Mouse (Mus musculus): ENCODE data around the gene Sprr2h.

Sprr2h gene

DNA sequence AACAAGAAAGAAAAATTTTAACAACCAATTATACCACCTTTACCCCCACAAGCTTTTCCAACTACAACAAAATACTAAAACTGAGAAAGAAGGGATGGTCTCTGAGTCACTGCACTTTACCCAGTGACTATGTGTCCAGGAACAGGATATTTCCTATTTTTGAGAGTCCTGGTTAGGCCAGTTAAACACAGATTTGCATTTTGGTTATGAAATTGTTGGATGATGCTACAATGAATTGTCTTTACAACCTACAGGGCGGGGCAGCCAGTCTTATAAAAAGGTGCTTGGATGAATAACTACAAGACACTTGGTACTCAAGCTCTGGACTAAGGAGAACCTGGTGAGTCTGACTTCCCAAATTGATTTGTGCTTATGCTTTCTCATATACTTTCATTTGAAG lies at the start of gene Sprr2h:
TSS of gene Sprr2h (plus strand) at position 301 of the 400 bp plus-strand sequence.
- DNase-seq (ENCODE audit: low spot score in 2 of 2), result no peak

DNA sequence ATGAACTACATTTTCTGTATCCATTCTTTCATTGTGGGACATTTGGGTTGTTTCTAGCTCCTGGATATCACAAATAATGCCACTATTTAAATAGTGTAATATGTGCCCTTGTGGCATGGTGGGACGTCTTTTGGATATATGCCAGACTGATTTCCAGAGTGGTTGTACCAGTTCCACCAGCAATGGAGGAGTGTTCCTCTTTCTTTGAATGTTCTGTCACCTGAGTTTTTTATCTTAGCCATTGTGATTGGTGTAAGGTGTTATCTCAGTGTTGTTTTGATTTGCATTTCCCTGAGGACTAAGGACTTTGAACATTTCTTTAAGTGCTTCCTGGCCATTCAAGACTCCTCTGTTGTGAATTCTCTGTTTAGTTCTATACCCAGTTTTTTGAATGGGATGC lies 49.2 kb upstream of the Sprr2h start:
- no peak for DNase-seq (ENCODE audit: low spot score in 2 of 2)

DNA sequence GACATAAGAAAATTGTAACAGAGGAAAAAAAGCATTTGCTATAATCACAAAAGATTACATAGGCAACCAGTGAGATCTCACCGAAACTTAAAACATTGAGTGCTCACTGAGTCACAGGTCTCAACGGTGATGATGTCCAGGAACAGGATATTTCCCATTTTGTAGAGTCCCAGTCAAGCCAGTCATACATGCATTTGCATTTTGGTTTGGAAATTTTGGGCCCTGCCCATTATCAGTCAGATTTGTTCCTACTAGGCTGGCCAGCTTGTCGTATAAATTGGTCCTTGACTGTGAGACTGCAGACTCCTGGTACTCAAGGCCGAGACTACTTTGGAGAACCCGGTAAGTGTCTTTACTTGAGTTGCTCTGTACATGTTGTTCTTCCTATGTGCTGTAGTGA lies 46.6 kb upstream of the Sprr2h start, which contains the start of gene Sprr2d:
TSS of gene Sprr2d (plus strand) at position 301 of the 400 bp plus-strand sequence.
- no peak for DNase-seq (ENCODE audit: low spot score in 2 of 2)

- DNase-seq (ENCODE audit: low spot score in 2 of 2), result no peak
These were observed 33.6 kb upstream of the Sprr2h start, which contains the start of gene Sprr2e for GRCm38 (mm10) chr3:92351843-92352242. Sprr2e (plus strand) TSS chr3:92352143.

- no peak for DNase-seq (ENCODE audit: low spot score in 2 of 2)
These were observed 23.9 kb upstream of the Sprr2h start for GRCm38 (mm10) chr3:92361619-92362018.

- no peak for DNase-seq (ENCODE audit: low spot score in 2 of 2)
These were observed 20.6 kb upstream of the Sprr2h start, which contains the start of gene Sprr2f for GRCm38 (mm10) chr3:92364887-92365286. Sprr2f (plus strand) TSS chr3:92365187.

- no peak for DNase-seq (ENCODE audit: low spot score in 2 of 2)
These were observed 11.9 kb upstream of the Sprr2h start for GRCm38 (mm10) chr3:92373613-92374012.

GRCm38 (mm10) chr3:92394301-92394700 lies 8.8 kb downstream of the Sprr2h start:
- no peak for DNase-seq (ENCODE audit: low spot score in 2 of 2)

DNA sequence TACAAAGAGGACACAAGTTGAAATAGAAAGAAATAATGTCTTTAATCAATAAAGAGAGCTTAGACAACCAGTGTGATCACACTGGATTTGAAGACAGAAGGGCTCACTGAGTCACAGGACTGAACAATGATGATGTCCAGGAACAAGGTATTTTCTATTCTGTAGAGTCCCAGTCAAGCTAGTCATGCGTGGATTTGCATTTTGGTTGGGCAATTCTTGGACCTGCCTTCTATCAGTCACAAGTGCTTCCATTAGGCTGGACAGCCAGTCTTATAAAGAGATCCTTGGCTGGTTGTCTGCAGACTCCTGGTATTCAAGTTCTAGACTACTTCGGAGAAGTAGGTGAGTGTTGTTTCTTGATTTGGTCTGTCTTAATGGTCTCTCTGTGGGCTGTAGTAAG lies 22.2 kb downstream of the Sprr2h start, which contains the start of gene Sprr2i:
TSS of gene Sprr2i (plus strand) at position 301 of the 400 bp plus-strand sequence.
- no peak for DNase-seq (ENCODE audit: low spot score in 2 of 2)

DNA sequence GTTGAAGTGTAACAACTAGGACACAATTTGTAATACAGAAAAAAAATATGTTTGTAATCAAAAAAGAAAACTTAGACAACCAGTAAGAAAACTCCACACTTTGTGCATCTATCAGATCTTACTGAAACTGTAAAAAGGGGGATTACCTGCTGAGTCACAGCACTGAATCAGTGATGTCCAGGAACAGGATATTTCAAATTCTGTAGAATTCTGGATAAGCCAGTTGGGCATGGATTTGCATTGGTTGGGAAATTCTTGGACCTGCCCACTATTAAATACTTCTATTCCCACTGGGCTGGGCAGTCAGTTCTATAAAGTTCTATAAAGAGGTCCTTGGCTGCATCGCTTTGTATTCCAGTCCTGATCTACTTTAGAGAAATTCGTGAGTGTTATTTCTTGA lies 32.3 kb downstream of the Sprr2h start, which contains the start of gene Sprr2j-ps:
TSS of gene Sprr2j-ps (plus strand) at position 301 of the 400 bp plus-strand sequence.
- no peak for DNase-seq (ENCODE audit: low spot score in 2 of 2)

DNA sequence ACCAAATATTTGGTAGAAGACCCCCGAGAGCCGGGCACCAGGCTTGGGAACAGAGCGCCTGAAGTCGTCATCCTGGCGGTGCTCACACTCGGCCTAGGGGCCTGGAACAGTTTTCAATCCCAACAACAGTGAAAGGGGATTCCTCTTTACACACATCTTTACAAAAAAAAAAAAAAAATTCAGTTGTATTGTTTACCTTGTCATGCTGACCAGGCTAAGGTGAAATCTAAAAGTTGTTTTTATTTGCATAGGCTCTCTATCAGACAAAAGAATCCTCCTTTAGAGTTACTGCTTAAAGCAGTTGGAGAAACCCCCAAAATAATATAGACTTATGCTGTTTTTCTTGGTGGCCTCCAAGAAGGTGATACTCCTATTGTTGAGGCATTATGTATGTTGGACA lies 43.8 kb downstream of the Sprr2h start, which contains the start of gene Gm9774:
TSS of gene Gm9774 (minus strand) at position 101 of the 400 bp plus-strand sequence.
- DNase-seq (ENCODE audit: low spot score in 2 of 2), result no peak

DNA sequence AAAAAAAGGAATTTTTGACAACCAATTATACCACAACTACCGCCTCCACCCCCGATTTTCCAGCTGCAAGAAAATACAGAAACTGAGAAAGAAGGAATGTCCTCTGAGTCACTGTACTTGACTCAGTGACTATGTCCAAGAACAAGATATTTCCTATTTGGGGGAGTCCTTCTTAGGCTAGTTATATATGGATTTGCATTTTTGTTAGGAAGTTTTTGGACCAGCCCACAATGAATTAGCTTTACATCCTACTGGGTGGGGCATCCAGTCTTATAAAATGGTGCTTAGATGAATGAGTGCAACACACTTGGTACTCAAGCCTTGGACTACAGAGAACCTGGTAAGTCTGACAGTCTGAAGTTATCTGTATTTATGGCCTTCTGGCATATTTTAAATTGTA lies 46.8 kb downstream of the Sprr2h start, which contains the start of gene Sprr2k:
TSS of gene Sprr2k (plus strand) at position 301 of the 400 bp plus-strand sequence.
- no peak for DNase-seq (ENCODE audit: low spot score in 2 of 2)

All from thymus, postnatal 10 days (tissue).